Mouse (Mus musculus) spleen, adult 2 months (tissue): ENCODE results near the gene Mpp5.

Experiments used
- CTCF ChIP-seq: fragments of 200-500 bp; IDR thresholded peaks from 2 replicates; pipeline ENCODE4 v1.5.1; 2011; ENCODE audit warnings: mild to moderate bottlenecking, inconsistent platforms; ENCODE audit not compliant: insufficient read depth, insufficient read length, insufficient replicate concordance; ENCODE audit errors: extremely low read depth
- POLR2A ChIP-seq: fragments of 200-500 bp; IDR thresholded peaks from 2 replicates; pipeline ENCODE4 v1.6.1; 2011; ENCODE audit warnings: low read depth, low read length, inconsistent platforms

DNA sequence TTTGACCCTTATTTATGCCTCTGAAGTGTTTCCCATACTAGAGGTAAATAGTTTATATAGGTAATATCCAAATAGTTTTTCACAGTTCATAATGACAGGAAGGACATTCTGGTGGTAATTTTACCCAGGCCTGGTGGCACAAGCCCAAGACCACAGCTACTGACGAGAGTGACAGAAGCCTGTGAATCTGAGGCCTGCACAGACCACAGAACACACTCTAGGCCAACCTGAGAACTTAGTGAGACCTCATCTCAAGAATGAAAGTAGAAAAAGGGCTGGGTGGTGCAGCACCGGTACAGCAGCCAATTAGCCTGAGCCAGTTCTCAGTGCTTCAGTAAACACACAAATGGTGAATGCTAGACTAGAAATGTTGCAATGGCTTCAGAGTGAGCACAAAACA lies 30.9 kb upstream of the Mpp5 start:
- no peak for TF ChIP-seq POLR2A
- TF ChIP-seq CTCF = no peak
